In the genomic region with DNA sequence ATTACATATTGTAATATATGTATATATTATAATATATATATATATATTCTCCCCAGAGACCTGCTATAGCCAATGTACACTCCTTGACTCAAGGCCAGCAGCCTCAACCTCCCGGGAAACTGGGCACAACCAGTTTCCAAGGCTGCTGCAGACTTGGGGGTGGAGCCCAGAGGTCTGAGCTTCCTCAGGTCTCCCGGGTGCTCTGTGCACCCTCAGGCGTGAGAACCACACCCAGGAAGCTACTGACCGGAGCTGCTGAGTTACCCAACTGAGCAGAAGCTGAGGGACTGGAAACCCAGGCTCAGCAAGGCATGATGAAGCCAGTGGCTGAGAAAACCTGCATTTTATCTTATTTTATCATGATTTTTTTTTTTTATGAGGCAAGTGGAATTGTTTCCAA, we compare ENCODE assay signal across 14 mouse cellular contexts. TPM values are rescaled to one million over a fixed set of nuclear protein-coding genes. Genes with fewer than 3 reads are reported as not detected.
DNase-seq lines count a peak whose midpoint lies in the region; ATAC-seq lines count a peak whose summit lies in the region.
"Had no signal": no experiment of that assay in that cellular context is flagged by ENCODE, and none has a peak within 500 bp of the region (broad histone marks: within the 10 kb centered on the region; RNA-seq: fewer than 3 reads in every experiment).

No protein-coding gene starts in this region.

- 49% methylated on average over 4 of the region's 4 CpGs for WGBS in midbrain, embryonic 15.5 days

- no peak overlapping the region for H3K9ac ChIP-seq in midbrain, embryonic 15.5 days
- H3K9ac ChIP-seq: neural tube, embryonic 15.5 days had no signal

- no peaks in the 10 kb centered on the region for H3K36me3 ChIP-seq in midbrain, embryonic 15.5 days (replicated peaks)
- H3K36me3 ChIP-seq: heart, embryonic 15.5 days; neural tube, embryonic 15.5 days had no signal

- peaks cover 4% of the 10 kb centered on the region; the same call in 1 of the 2 replicates for H3K4me1 ChIP-seq in midbrain, embryonic 15.5 days

- peak; percentile 66 for ATAC-seq in megakaryocyte progenitor cell, adult 5-6 weeks (replicated peaks; ENCODE audit: poor library complexity)
- no peak for ATAC-seq in midbrain, embryonic 15.5 days (replicated peaks)

- DNase-seq in heart, adult 11 months: peak; percentile 94
- no peak for DNase-seq in heart, adult 8-10 months (ENCODE audit: low spot score)
- DNase-seq in B cell, adult 2 months: peak; percentile 16 to 21
- peak; percentile 21 to 43 for DNase-seq in kidney, postnatal 36 days
- no peak for DNase-seq in left cerebral cortex, adult 9 months (ENCODE audit: low spot score in 2 of 2)
- DNase-seq in adipocyte (ENCODE audit: low spot score): no peak

- H3K27me3 ChIP-seq in midbrain, embryonic 15.5 days (replicated peaks): no peaks in the 10 kb centered on the region
- H3K27me3 ChIP-seq: heart, embryonic 15.5 days; neural tube, embryonic 15.5 days had no signal

- H3K4me3 ChIP-seq in midbrain, embryonic 15.5 days: no peak overlapping the region

- no peaks in the 10 kb centered on the region for H3K9me3 ChIP-seq in midbrain, embryonic 15.5 days
- H3K9me3 ChIP-seq: heart, embryonic 15.5 days; neural tube, embryonic 15.5 days had no signal

- H3K4me2 ChIP-seq in midbrain, embryonic 15.5 days: no peak overlapping the region

- no peak overlapping the region for H3K27ac ChIP-seq in midbrain, embryonic 15.5 days
- H3K27ac ChIP-seq: neural tube, embryonic 15.5 days had no signal

RNA-seq across cellular contexts. Expression of gene Padi4, which starts 2.9 kb away (rescaled TPM):
- total RNA-seq in heart, adult 8-10 months (2022): 1 to 10 TPM in 1 of 4 experiments, under 1 TPM in 3; 0.24 to 5.3 (median 0.27) TPM
- 4.6 and 4.9 TPM in 2 replicates for total RNA-seq in megakaryocyte progenitor cell, adult 5-6 weeks (2015)
- total RNA-seq in megakaryocyte progenitor cell, adult 5-6 weeks (2017): 6.9 and 9.3 TPM in 2 replicates
- polyA plus RNA-seq in midbrain, embryonic 15.5 days (2015; fragmentation: Nextera tagmentation; extraction: Ambion mirVana): 0.11 and 0.19 TPM in 2 replicates
- total RNA-seq: gastrocnemius, adult 2 months; left cerebral cortex, postnatal 10 days had no signal

RNA-seq across cellular contexts. Expression of gene Padi6, which starts 28.6 kb away (rescaled TPM):
- total RNA-seq in heart, adult 8-10 months (2022): not detected
- total RNA-seq in megakaryocyte progenitor cell, adult 5-6 weeks (2015): not detected in 2 replicates
- total RNA-seq in megakaryocyte progenitor cell, adult 5-6 weeks (2017): not detected in 2 replicates
- 0.12 TPM in 1 of 2 replicates, not detected in the other for polyA plus RNA-seq in midbrain, embryonic 15.5 days (2015; fragmentation: Nextera tagmentation; extraction: Ambion mirVana)
- total RNA-seq: gastrocnemius, adult 2 months; megakaryocyte-erythroid progenitor cell, adult 5-6 weeks had no signal
- polyA plus RNA-seq: C2C12; heart, embryonic 15.5 days; neural tube, embryonic 15.5 days had no signal

RNA-seq across cellular contexts. Expression of gene Padi3, which starts 39.4 kb away (rescaled TPM):
- under 1 TPM; 0.09 to 0.34 (median 0.13) TPM for total RNA-seq in heart, adult 8-10 months (2022)
- not detected in 2 replicates for total RNA-seq in megakaryocyte progenitor cell, adult 5-6 weeks (2015)
- 0.07 and 0.46 TPM in 2 replicates for total RNA-seq in megakaryocyte progenitor cell, adult 5-6 weeks (2017)
- polyA plus RNA-seq in midbrain, embryonic 15.5 days (2015; fragmentation: Nextera tagmentation; extraction: Ambion mirVana): not detected in 2 replicates
- total RNA-seq: left cerebral cortex, postnatal 10 days had no signal
- polyA plus RNA-seq: neural tube, embryonic 15.5 days had no signal

Comparison
In these comparisons a context has a peak if more than half of its experiments do, and no peak if none do; other contexts are left out.
1. DNase-seq: peak in heart, adult 11 months (single experiment), B cell, adult 2 months (2 of 2) and kidney, postnatal 36 days (2 of 2); none in heart, adult 8-10 months (single experiment), left cerebral cortex, adult 9 months (0 of 2) and adipocyte (single experiment).